Mouse (Mus musculus): Measurements from ENCODE around the gene Ap1g1. TPM values are rescaled to one million over a fixed set of nuclear protein-coding genes. Genes with fewer than 3 reads are reported as not detected.
"Not testable (repeated sequence)": the region's sequence is repeated elsewhere in the genome, so short reads cannot be mapped to it uniquely, and the experiment has no call there.

The Ap1g1 gene
- total RNA-seq, 2 experiments from 2014 or later: 34.8 to 42.5 TPM

DNA sequence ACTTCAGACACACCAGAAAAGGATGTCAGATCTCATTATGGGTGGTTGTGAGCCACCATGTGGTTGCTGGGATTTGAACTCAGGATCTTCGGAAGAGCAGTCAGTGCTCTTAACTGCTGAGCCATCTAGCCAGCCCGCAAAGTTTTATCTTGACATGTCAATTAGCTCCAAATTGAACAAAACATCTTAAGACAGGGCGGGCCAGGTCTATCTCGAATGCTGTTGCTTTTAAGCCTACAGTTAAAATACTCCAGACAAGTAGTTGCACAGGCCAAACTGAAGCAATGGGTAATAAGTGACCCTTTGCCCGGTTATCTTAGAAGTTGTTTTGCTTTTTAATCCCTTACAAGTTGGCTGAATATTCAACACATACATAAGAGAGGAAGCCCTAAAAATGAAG, 88.3 kb downstream of the Ap1g1 start:
- no peak for DNase-seq

- DNase-seq: peak; percentile 99
These were observed 89.8 kb downstream of the Ap1g1 start, which contains the start of gene Phlpp2 for GRCm38 (mm10) chr8:109868003-109868679. Gene Phlpp2 (plus strand): TSS chr8:109868542.

- peak; percentile 47 for DNase-seq
These were observed 90.5 kb downstream of the Ap1g1 start for GRCm38 (mm10) chr8:109868680-109869361.

- DNase-seq: no peak
These were observed 92.7 kb downstream of the Ap1g1 start for GRCm38 (mm10) chr8:109871056-109871455.

GRCm38 (mm10) chr8:109873800-109874199, 95.4 kb downstream of the Ap1g1 start:
- not testable (repeated sequence) for DNase-seq

GRCm38 (mm10) chr8:109880012-109880662, 101.8 kb downstream of the Ap1g1 start:
- no peak for DNase-seq

DNA sequence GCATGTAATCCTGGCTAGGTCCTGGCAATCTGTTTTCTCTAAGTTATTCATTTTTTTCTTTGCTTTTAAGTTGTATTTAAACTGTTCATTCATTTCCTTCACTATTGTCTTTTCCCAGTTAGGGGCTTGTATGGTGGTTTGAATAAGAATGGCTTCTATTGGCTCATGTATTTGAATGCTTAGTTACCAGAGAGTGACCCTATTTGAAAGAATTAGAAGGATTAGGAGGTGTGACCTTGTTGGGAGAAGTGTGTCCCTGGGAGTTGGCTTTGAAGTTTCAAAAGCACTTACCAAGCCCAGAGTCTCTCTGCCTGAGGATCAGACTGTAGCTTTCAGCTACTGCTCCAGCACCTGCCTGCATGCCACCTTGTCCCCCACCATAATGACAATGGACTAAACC, 106.9 kb downstream of the Ap1g1 start:
- no peak for DNase-seq

- no peak for DNase-seq
These were observed 110.9 kb downstream of the Ap1g1 start for GRCm38 (mm10) chr8:109889211-109889610.

GRCm38 (mm10) chr8:109890794-109891585, 112.6 kb downstream of the Ap1g1 start:
- DNase-seq: no peak

- DNase-seq: no peak
These were observed 116.3 kb downstream of the Ap1g1 start for GRCm38 (mm10) chr8:109894636-109895035.

GRCm38 (mm10) chr8:109895355-109895754, 117.0 kb downstream of the Ap1g1 start:
- no peak for DNase-seq

DNA sequence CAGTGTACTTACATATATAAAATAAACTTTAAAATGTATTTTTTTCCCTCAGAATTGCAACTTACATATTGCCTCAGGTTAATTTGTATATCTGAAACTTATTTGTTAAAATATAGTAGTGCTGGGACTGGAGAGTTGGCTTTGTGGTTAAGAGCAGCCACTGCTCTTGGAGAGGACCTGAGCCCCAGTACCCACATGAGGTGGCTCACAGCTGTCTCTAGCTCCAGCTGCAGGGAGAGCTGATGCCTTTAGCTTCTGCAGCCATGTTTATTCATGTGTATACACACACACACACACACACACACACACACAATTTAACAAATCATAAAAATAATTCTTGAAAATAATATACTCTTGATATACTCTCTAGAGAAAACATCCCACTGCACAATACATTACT, 124.0 kb downstream of the Ap1g1 start:
- DNase-seq: no peak

- DNase-seq: no peak
These were observed 125.6 kb downstream of the Ap1g1 start for GRCm38 (mm10) chr8:109903909-109904469.

DNA sequence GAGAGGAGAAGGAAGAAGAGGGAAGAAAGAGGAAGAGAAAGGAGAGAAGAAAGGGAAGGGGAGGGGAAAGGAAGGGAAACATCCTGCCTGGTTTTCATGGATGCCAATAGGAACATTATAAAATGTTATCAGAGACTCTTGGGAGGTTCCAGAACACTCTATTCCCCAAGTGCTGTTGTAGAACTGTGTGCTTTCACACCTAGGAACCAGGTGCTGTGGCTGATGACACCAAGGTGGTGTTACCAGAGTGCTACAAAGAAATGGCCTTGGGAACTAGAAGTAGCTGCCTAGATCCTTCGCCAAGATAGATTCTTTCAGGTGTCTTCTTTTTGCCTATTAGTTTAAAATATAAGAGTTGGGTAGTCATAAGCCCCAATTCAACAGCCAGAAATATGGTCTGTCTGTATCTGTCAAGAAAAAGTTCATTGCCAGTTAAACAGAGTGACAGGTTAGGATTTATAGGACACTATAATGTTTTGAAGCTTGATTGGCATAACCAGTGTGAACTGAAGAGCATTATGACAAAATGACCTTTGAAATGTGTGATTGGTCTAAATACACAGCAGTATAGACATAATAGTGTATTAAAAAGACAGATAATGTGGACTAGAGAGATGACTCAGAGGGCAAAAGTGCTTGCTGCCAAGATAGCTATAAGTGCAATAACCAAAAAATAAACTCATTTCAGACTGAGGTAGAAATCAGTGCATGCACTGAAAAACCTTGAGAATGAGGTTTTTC, 126.7 kb downstream of the Ap1g1 start:
- no peak for DNase-seq

DNA sequence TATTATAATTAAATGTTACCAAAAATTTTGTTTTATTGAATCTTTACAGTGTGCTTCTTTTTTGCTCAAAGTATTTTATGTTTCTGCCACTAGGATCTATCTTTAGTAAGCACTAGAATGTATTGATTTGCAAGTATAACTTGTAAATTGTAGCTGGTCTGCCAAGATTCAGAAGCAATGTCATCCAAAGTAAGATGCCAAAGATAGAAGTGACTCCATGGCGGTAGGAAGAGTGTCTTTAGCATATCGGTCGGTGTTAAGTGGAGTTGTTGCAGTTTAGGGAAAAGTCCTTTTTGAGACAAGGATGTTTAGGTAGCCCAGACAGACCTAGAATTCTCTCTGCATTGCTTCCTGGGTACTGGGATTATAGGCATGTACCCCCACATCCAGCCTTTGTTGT, 128.6 kb downstream of the Ap1g1 start:
- DNase-seq: no peak

- DNase-seq: no peak
These were observed 129.0 kb downstream of the Ap1g1 start for GRCm38 (mm10) chr8:109907376-109907775.

Other genes with a start within 250 kb of the Ap1g1 start
- gene Dhx38, start 212.7 kb upstream of the Ap1g1 start, total RNA-seq (2021): 10 to 100 TPM; 12.9 to 13.6 TPM
- 1 to 10 TPM; 6.9 to 7.7 TPM for gene Txnl4b, start 212.7 kb upstream of the Ap1g1 start, total RNA-seq (2021)
- 1 to 10 TPM; 8.3 to 9.7 TPM for gene Hp, start 199.4 kb upstream of the Ap1g1 start, total RNA-seq (2021)
- 10 to 100 TPM; 13.1 to 13.4 TPM for gene Dhodh, start 169.9 kb upstream of the Ap1g1 start, total RNA-seq (2021)
- under 1 TPM in 1 of 2 experiments, not detected in 1; 0.23 TPM for gene Pkd1l3, start 164.0 kb upstream of the Ap1g1 start, total RNA-seq (2021)
- 10 to 100 TPM; 32.3 to 40.7 TPM for gene Ist1, start 85.3 kb upstream of the Ap1g1 start, total RNA-seq (2021)
- 1 to 10 TPM; 7.5 to 9.5 TPM for gene Zfp821, start 73.0 kb upstream of the Ap1g1 start, total RNA-seq (2021)
- 10 to 100 TPM; 25.1 to 25.4 TPM for gene Atxn1l, start 40.8 kb upstream of the Ap1g1 start, total RNA-seq (2021)
- gene Phlpp2, start 90.0 kb downstream of the Ap1g1 start, total RNA-seq (2021): 1 to 10 TPM; 3.0 to 5.2 TPM
- under 1 TPM; 0.25 to 0.26 TPM for gene Marveld3, start 183.6 kb downstream of the Ap1g1 start, total RNA-seq (2021)
- gene Tat, start 211.9 kb downstream of the Ap1g1 start, total RNA-seq (2021): not detected

Measured in gastrocnemius, postnatal 10 days (tissue).